Mouse (Mus musculus) olfactory bulb, adult 2 months (tissue): ENCODE measurements around the gene Cryba1.

Experiments used
- CTCF ChIP-seq: fragments of 200-500 bp; IDR thresholded peaks from 2 replicates; pipeline ENCODE4 v1.5.1; 2012; ENCODE audit warnings: low read depth, mild to moderate bottlenecking, low read length, moderate library complexity; ENCODE audit not compliant: insufficient read depth
- POLR2A ChIP-seq: fragments of 200-500 bp; IDR thresholded peaks from 2 replicates; pipeline ENCODE4 v1.6.1; 2012; ENCODE audit warnings: mild to moderate bottlenecking, low read depth, low read length, moderate library complexity; ENCODE audit not compliant: insufficient read depth

GRCm38 (mm10) chr11:77765459-77765777 lies 40.3 kb upstream of the Cryba1 start:
- TF ChIP-seq POLR2A (no peak), CTCF (no peak)
